Mouse (Mus musculus): ENCODE results near the gene Tex35. TPM values are rescaled to one million over a fixed set of nuclear protein-coding genes. Genes with fewer than 3 reads are reported as not detected.
A peak's percentile ranks its signal among the peaks of the same experiment; 100 is the strongest.

The Tex35 gene
- not detected in 2 replicates for polyA plus RNA-seq (2015; fragmentation: Nextera tagmentation; extraction: Ambion mirVana)

- Histone ChIP-seq H3K36me3 (no peaks in the 10 kb centered on the region), H3K4me2 (replicated peaks) (no peak within 1 kb of the TSS), H3K4me3 (no peak within 1 kb of the TSS), H3K27ac (replicated peaks) (no peak within 1 kb of the TSS), H3K27me3 (no peaks in the 10 kb centered on the region), H3K9ac (replicated peaks) (no peak within 1 kb of the TSS), H3K4me1 (no peaks in the 10 kb centered on the region), H3K9me3 (no peaks in the 10 kb centered on the region)
- 90% methylated on average over 4 of the region's 4 CpGs for WGBS
- no peak for ATAC-seq (replicated peaks)
Observed at GRCm38 (mm10) chr1:157108580-157108979, at the start of gene Tex35. Gene Tex35 (minus strand): TSS chr1:157108680.

DNA sequence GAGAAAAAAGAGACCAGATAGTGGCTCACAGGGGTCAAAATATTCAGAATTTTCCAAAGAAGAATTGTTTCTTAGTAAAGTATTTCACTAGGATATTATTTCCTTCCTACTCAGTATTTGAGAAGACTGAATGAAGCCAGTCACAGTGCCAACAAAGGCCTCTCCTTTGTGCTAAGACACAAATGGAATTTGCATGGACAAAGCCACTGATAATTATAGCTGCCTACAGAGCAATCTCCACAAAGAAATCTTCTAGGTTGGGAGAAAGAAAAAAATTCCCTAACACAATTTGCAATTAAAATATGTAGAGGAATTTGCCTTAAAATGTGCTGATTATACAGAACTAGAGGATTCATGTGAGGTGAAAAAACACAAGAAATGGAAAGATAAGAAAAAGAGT lies 45.3 kb upstream of the Tex35 start:
- no peak overlapping the region for H3K4me2 ChIP-seq (replicated peaks)
- no peak overlapping the region for H3K4me3 ChIP-seq
- ATAC-seq (replicated peaks), result no peak
- peaks cover 6% of the 10 kb centered on the region; the same call in 1 of the 2 replicates for H3K4me1 ChIP-seq
- peaks cover 14% of the 10 kb centered on the region for H3K36me3 ChIP-seq
- no peaks in the 10 kb centered on the region for H3K9me3 ChIP-seq
- H3K9ac ChIP-seq (replicated peaks), result no peak overlapping the region
- no peaks in the 10 kb centered on the region for H3K27me3 ChIP-seq
- H3K27ac ChIP-seq (replicated peaks), result peak overlapping the region; percentile 48; the same call in 1 of the 2 replicates

DNA sequence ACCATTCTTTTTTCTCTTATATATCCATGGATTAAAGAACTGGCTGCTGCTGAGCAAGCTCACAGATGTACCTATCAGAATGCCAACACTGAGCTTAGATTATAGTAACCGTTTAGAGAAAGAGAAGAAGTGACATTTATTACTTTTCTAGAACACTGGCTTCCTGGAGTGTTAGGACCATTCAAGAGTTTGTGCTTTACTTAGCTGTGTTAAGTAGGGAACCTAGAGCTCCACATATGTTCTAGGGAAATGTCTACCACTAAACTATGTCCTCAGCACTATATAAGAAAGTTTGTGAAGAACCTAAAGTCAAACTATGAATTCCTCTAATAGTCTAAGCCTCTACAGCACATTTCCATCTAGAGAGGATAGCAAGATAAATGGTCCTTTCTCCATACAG lies 41.6 kb upstream of the Tex35 start:
- Histone ChIP-seq H3K4me1 (peaks cover 6% of the 10 kb centered on the region; the same call in 1 of the 2 replicates), H3K4me3 (no peak overlapping the region), H3K27ac (replicated peaks) (no peak overlapping the region), H3K4me2 (replicated peaks) (no peak overlapping the region), H3K9me3 (no peaks in the 10 kb centered on the region), H3K27me3 (no peaks in the 10 kb centered on the region), H3K9ac (replicated peaks) (no peak overlapping the region), H3K36me3 (peaks cover 16% of the 10 kb centered on the region)
- no peak for ATAC-seq (replicated peaks)
- 88% methylated on average over 1 of the region's 1 CpGs for WGBS

DNA sequence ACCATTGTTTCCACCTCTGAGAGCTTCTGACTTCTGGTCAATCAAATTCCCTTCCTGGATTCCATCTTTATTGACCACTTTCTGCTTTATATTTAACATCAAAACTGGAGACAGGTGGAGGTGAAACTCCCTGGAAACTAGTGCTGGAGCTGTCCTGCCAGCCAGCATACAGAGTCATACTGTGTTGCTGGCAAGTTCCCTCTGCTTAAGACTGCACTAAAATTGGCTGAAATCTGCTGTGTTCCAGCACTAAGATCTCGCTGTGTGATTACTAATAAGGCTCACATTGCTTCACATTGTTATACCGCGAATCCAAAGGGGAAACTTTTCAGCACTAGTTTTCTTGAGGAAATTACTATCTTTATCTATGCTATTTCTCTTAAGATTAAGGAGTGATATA lies 36.1 kb upstream of the Tex35 start:
- H3K27me3 ChIP-seq, result no peaks in the 10 kb centered on the region
- no peak overlapping the region for H3K9ac ChIP-seq (replicated peaks)
- no peak overlapping the region for H3K4me3 ChIP-seq
- no peak for ATAC-seq (replicated peaks)
- 89% methylated on average over 3 of the region's 3 CpGs for WGBS
- H3K36me3 ChIP-seq, result peaks cover 22% of the 10 kb centered on the region
- H3K27ac ChIP-seq (replicated peaks), result no peak overlapping the region
- no peaks in the 10 kb centered on the region for H3K4me1 ChIP-seq
- no peaks in the 10 kb centered on the region for H3K9me3 ChIP-seq
- no peak overlapping the region for H3K4me2 ChIP-seq (replicated peaks)

- Histone ChIP-seq H3K27me3 (no peaks in the 10 kb centered on the region), H3K4me1 (no peaks in the 10 kb centered on the region), H3K9me3 (no peaks in the 10 kb centered on the region), H3K27ac (replicated peaks) (no peak overlapping the region), H3K4me3 (no peak overlapping the region), H3K4me2 (replicated peaks) (no peak overlapping the region), H3K36me3 (peaks cover 25% of the 10 kb centered on the region), H3K9ac (replicated peaks) (no peak overlapping the region)
- WGBS, result 69% methylated on average over 7 of the region's 7 CpGs
- no peak for ATAC-seq (replicated peaks)
Observed at GRCm38 (mm10) chr1:157143326-157143932, 34.9 kb upstream of the Tex35 start.

DNA sequence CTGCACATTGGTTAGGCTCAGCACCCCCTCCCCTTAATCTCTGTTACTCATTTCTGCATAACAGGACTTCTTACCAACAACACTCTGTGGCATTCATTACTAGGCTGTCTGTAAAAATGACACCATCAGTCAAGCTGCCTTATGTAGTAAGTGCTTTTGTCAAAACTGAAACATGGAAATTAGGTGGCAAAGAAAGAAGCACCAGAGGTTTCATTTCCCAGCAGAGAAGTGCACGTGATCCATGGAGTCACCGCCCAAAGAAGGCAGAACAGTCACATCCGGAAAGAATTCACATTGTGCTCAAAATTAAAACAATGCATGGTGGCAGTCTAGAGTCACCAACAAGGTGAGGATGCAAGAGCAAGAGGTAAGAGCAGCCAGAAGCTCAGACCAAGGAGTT lies 32.5 kb upstream of the Tex35 start:
- Histone ChIP-seq H3K4me3 (no peak overlapping the region), H3K36me3 (peaks cover 14% of the 10 kb centered on the region), H3K9me3 (no peaks in the 10 kb centered on the region), H3K27ac (replicated peaks) (no peak overlapping the region), H3K27me3 (no peaks in the 10 kb centered on the region), H3K9ac (replicated peaks) (no peak overlapping the region), H3K4me2 (replicated peaks) (no peak overlapping the region), H3K4me1 (peaks cover 3% of the 10 kb centered on the region; the same call in 1 of the 2 replicates)
- 89% methylated on average over 3 of the region's 3 CpGs for WGBS
- ATAC-seq (replicated peaks), result no peak

DNA sequence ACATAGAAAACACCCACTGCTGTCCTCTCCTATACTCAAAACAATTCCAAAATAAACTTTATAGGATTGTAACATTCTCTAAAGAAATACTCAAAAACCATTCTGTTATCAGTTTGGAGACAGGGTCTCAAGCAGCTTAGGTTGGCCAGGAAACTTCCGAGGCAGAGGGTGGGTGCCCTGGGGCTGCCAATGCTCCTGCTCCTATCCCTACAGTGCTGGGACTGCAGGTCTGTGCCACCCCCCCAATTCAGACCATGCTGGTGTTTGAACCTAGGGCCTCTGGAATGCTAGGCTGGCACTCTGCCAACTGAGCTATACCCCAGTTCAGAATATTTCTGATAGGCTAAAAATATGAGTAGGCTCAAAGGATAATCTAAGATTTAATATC lies 29.4 kb upstream of the Tex35 start:
- H3K27ac ChIP-seq (replicated peaks), result no peak overlapping the region
- no peak overlapping the region for H3K9ac ChIP-seq (replicated peaks)
- H3K36me3 ChIP-seq, result peaks cover 8% of the 10 kb centered on the region; the same call in 1 of the 2 replicates
- no peak for ATAC-seq (replicated peaks)
- no peaks in the 10 kb centered on the region for H3K9me3 ChIP-seq
- 83% methylated on average over 1 of the region's 1 CpGs for WGBS
- no peaks in the 10 kb centered on the region for H3K27me3 ChIP-seq
- H3K4me2 ChIP-seq (replicated peaks), result no peak overlapping the region
- H3K4me1 ChIP-seq, result peaks cover 3% of the 10 kb centered on the region; the same call in 1 of the 2 replicates
- H3K4me3 ChIP-seq, result no peak overlapping the region

DNA sequence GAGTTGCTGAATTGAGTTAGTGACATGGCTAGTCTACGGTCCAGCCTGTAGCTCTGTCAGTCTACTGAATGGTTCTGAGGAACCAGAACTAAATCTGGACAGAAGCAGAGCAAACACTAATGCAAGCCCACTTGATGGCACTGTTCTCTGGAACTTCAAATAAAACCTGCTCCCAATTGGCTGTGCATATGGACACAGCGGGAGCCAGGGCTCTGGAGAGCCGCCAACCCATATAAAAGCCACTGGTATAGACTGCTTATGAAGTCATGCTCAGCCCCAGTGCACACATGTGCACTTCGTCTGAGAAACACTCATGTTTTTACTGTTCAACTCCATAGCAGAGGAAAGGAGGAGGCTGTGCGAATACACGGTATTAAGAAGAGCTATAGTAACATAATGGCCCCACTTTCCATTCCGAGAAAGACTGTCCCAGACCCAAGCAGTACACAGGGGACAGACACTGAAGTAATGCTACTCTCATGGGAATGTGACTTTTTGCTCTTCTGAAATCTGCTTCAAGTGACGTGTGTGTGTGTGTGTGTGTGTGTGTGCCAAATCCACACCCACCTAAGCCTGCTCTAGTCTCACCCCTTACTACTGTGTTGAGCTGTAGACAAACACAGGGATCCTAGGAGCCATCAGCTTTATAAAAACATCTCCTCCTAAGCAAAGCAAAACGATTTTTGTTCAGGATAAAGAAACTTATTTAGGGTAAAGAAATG lies 28.8 kb upstream of the Tex35 start:
- Histone ChIP-seq H3K4me3 (no peak overlapping the region), H3K27me3 (no peaks in the 10 kb centered on the region), H3K9ac (replicated peaks) (no peak overlapping the region), H3K4me1 (peaks cover 3% of the 10 kb centered on the region; the same call in 1 of the 2 replicates), H3K27ac (replicated peaks) (no peak overlapping the region), H3K36me3 (peaks cover 8% of the 10 kb centered on the region; the same call in 1 of the 2 replicates), H3K4me2 (replicated peaks) (no peak overlapping the region), H3K9me3 (no peaks in the 10 kb centered on the region)
- ATAC-seq (replicated peaks), result peak; percentile 80
- WGBS, result 79% methylated on average over 9 of the region's 9 CpGs

DNA sequence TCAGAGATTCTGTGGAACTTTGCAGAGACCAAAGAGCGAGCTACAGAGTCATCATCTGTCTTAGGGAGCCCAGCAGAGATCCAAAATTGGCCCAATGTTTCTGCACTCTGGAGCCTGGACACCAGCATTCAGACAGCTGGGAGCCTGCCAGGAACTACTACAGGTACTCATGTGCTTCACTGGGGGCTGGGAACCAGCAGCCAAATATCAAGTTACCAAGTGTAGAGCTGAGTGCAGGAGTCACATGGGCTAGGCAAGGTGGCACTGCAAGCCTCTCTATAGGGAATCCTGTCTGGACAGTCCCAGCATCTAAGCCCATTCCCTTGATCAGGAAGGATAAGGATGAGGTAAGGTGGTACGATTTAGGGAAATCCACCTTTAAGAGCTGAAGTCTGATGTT lies 19.7 kb upstream of the Tex35 start:
- H3K27me3 ChIP-seq, result no peaks in the 10 kb centered on the region
- no peak overlapping the region for H3K27ac ChIP-seq (replicated peaks)
- H3K9me3 ChIP-seq, result no peaks in the 10 kb centered on the region
- 96% methylated on average over 2 of the region's 2 CpGs for WGBS
- H3K9ac ChIP-seq (replicated peaks), result no peak overlapping the region
- H3K4me2 ChIP-seq (replicated peaks), result no peak overlapping the region
- no peak for ATAC-seq (replicated peaks)
- H3K4me1 ChIP-seq, result no peaks in the 10 kb centered on the region
- H3K36me3 ChIP-seq, result 0 out of 2 replicates have a peak, but pooled peaks cover 2% of the 10 kb centered on the region
- no peak overlapping the region for H3K4me3 ChIP-seq

GRCm38 (mm10) chr1:157123836-157124235 lies 15.4 kb upstream of the Tex35 start:
- no peak for ATAC-seq (replicated peaks)
- 0 out of 2 replicates have a peak, but pooled peaks cover 2% of the 10 kb centered on the region for H3K36me3 ChIP-seq
- WGBS, result 90% methylated on average over 3 of the region's 3 CpGs
- H3K9ac ChIP-seq (replicated peaks), result no peak overlapping the region
- no peak overlapping the region for H3K27ac ChIP-seq (replicated peaks)
- H3K27me3 ChIP-seq, result no peaks in the 10 kb centered on the region
- no peak overlapping the region for H3K4me3 ChIP-seq
- no peak overlapping the region for H3K4me2 ChIP-seq (replicated peaks)
- H3K9me3 ChIP-seq, result no peaks in the 10 kb centered on the region
- H3K4me1 ChIP-seq, result no peaks in the 10 kb centered on the region

GRCm38 (mm10) chr1:157119168-157119567 lies 10.7 kb upstream of the Tex35 start:
- H3K27me3 ChIP-seq, result no peaks in the 10 kb centered on the region
- H3K4me3 ChIP-seq, result no peak overlapping the region
- no peak for ATAC-seq (replicated peaks)
- H3K36me3 ChIP-seq, result no peaks in the 10 kb centered on the region
- H3K9me3 ChIP-seq, result no peaks in the 10 kb centered on the region
- H3K4me1 ChIP-seq, result no peaks in the 10 kb centered on the region
- no peak overlapping the region for H3K27ac ChIP-seq (replicated peaks)
- H3K9ac ChIP-seq (replicated peaks), result no peak overlapping the region
- no peak overlapping the region for H3K4me2 ChIP-seq (replicated peaks)
- WGBS, result 79% methylated on average over 6 of the region's 6 CpGs

GRCm38 (mm10) chr1:157117440-157117839 lies 9.0 kb upstream of the Tex35 start:
- H3K4me3 ChIP-seq, result no peak overlapping the region
- H3K27me3 ChIP-seq, result no peaks in the 10 kb centered on the region
- no peak overlapping the region for H3K4me2 ChIP-seq (replicated peaks)
- 96% methylated on average over 3 of the region's 3 CpGs for WGBS
- no peaks in the 10 kb centered on the region for H3K9me3 ChIP-seq
- no peak overlapping the region for H3K9ac ChIP-seq (replicated peaks)
- no peak overlapping the region for H3K27ac ChIP-seq (replicated peaks)
- no peaks in the 10 kb centered on the region for H3K36me3 ChIP-seq
- no peak for ATAC-seq (replicated peaks)
- no peaks in the 10 kb centered on the region for H3K4me1 ChIP-seq
